Mouse (Mus musculus) B cell, adult 67 days (primary cell): ENCODE results near the gene Ssxb1. TPM values are rescaled to one million over a fixed set of nuclear protein-coding genes. Genes with fewer than 3 reads are reported as not detected.

Experiments used
- total RNA-seq, 2 experiments: library from RNA; stranded (reverse); gene quantifications; 4 replicates each; pipeline ENCODE4 v1.2.4; 2023

The Ssxb1 gene
- not detected for total RNA-seq

DNA sequence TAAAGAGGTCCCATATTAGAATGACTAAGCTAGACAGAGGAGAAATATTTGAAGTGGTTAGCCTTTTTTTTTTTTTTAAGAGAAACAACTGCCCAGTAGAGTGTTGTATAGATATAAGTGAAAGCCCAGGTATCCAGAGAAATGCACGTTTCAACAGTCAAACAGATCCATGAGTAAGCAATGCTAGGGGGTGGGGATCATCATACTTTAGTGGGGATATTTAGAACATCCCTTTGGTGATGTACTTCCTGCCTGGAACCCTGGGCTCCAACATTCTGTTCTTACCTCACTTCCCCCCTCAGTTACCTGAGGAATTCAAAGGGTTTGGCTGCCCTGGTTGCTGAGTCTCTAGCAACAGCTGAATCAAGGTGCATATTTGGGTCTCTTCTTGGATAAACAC, at the start of gene Ssxb1:
Gene Ssxb1, plus strand, starts transcription at position 301 of the 400 bp plus-strand sequence.

DNA sequence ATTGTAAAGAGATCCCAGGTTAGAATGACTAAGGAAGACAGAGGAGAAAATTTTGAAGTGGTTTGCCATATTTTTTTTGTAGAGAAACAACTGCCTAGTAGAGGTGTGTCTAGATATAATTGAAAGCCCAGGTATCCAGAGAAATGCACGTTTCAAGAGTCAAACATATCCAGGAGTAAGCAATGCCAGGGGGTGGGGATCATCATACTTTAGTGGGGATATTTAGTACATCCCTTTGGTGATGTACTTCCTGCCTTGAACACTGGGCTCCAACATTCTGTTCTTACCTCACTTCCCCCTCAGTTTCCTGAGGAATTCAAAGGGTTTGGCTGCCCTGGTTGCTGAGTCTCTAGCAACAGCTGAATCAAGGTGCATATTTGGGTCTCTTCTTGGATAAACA, 46.4 kb upstream of the Ssxb1 start, which contains the start of gene Ssxb9:
Gene Ssxb9, plus strand, starts transcription at position 301 of the 400 bp plus-strand sequence.

DNA sequence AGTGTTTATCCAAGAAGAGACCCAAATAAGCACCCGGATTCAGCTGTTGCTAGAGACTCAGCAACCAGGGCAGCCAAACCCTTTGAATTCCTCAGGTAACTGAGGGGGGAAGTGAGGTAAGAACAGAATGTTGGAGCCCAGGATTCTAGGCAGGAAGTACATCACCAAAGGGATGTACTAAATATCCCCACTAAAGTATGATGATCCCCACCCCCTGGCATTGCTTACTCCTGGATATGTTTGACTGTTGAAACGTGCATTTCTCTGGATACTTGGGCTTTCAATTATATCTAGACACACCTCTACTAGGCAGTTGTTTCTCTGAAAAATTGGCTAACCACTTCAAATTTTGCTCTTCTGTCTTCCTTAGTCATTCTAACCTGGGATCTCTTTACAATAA, 48.5 kb downstream of the Ssxb1 start, which contains the start of gene Ssxb2:
Gene Ssxb2, minus strand, starts transcription at position 101 of the 400 bp plus-strand sequence.

Other genes with a start within 250 kb of the Ssxb1 start
- gene Tbc1d25, start 237.1 kb upstream of the Ssxb1 start, total RNA-seq: 10 to 100 TPM; 20.6 to 27.3 TPM
- gene Ebp, start 219.8 kb upstream of the Ssxb1 start, total RNA-seq: 10 to 100 TPM; 33.2 to 42.0 TPM
- not detected for gene Porcn, start 206.8 kb upstream of the Ssxb1 start, total RNA-seq
- gene Ftsj1, start 160.9 kb upstream of the Ssxb1 start, total RNA-seq: 10 to 100 TPM; 17.6 to 21.2 TPM
- gene Slc38a5, start 142.2 kb upstream of the Ssxb1 start, total RNA-seq: not detected
- not detected for gene Ssxb10, start 85.9 kb upstream of the Ssxb1 start, total RNA-seq
- gene Ssxb9, start 46.3 kb upstream of the Ssxb1 start, total RNA-seq: not detected
- not detected for gene Ssxb2, start 48.4 kb downstream of the Ssxb1 start, total RNA-seq
- gene Gm14459, start 111.6 kb downstream of the Ssxb1 start, total RNA-seq: not detected
- not detected for gene Ssxb6, start 134.9 kb downstream of the Ssxb1 start, total RNA-seq
- gene Ssxb3, start 178.5 kb downstream of the Ssxb1 start, total RNA-seq: not detected